In the genomic region with DNA sequence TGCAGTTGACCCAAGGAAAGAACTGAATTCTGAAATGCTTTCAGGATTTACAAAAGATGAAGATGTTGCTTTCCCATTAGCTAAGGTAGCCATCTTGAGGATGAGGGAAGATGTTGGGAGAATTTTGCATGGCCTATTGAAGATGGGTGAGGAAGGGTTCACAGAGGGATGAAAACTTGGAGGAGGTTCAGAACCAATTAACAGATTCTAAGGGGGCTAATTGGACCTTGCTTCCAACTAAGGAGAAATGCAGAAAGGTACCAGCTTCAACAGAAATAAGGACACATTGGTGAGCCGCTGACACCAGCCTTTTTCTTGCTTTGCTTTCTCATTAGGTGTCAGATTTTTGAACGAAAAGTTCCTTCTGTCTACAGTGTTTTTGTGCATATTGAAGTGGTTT, we compare ENCODE assay signal across 12 mouse cellular contexts. TPM values are rescaled to one million over a fixed set of nuclear protein-coding genes. Genes with fewer than 3 reads are reported as not detected.
A peak's percentile ranks its signal among the peaks of the same experiment; 100 is the strongest.
DNase-seq lines count a peak whose midpoint lies in the region; ATAC-seq lines count a peak whose summit lies in the region.
"Had no signal": no experiment of that assay in that cellular context is flagged by ENCODE, and none has a peak within 500 bp of the region (broad histone marks: within the 10 kb centered on the region; RNA-seq: fewer than 3 reads in every experiment).

No protein-coding gene starts in this region.

- H3K4me2 ChIP-seq in kidney, embryonic 15.5 days, result peak overlapping the region; percentile 95; the same call in 1 of the 2 replicates
- H3K4me2 ChIP-seq in embryonic facial prominence, embryonic 12.5 days (replicated peaks), result peak overlapping the region; percentile 71
- H3K4me2 ChIP-seq in hindbrain, embryonic 12.5 days (replicated peaks), result peak overlapping the region; percentile 58
- peak overlapping the region; percentile 82 for H3K4me2 ChIP-seq in midbrain, embryonic 14.5 days (ENCODE audit: low read length)
- H3K4me2 ChIP-seq in liver, embryonic 11.5 days, result no peak overlapping the region; the same call in 1 of the 2 replicates

- WGBS in kidney, embryonic 15.5 days, result 91% methylated on average over 2 of the region's 2 CpGs
- 74% methylated on average over 2 of the region's 2 CpGs for WGBS in embryonic facial prominence, embryonic 12.5 days
- 73% methylated on average over 2 of the region's 2 CpGs for WGBS in hindbrain, embryonic 12.5 days
- 53% methylated on average over 2 of the region's 2 CpGs for WGBS in midbrain, embryonic 14.5 days
- 67% methylated on average over 2 of the region's 2 CpGs for WGBS in liver, embryonic 11.5 days

- no peaks in the 10 kb centered on the region for H3K27me3 ChIP-seq in kidney, embryonic 15.5 days
- H3K27me3 ChIP-seq in embryonic facial prominence, embryonic 12.5 days, result no peaks in the 10 kb centered on the region
- H3K27me3 ChIP-seq in hindbrain, embryonic 12.5 days, result no peaks in the 10 kb centered on the region
- H3K27me3 ChIP-seq in midbrain, embryonic 14.5 days (ENCODE audit: control insufficient read depth, insufficient read depth, low read length), result no peaks in the 10 kb centered on the region
- H3K27me3 ChIP-seq in liver, embryonic 11.5 days (replicated peaks; ENCODE audit: control insufficient read depth, insufficient read depth, low read length), result peaks cover 21% of the 10 kb centered on the region

- no peak for ATAC-seq in kidney, embryonic 15.5 days (replicated peaks; ENCODE audit: low FRiP score)
- no peak for ATAC-seq in embryonic facial prominence, embryonic 12.5 days (ENCODE audit: insufficient number of reproducible peaks, insufficient read depth, low FRiP score, low TSS enrichment)
- ATAC-seq in hindbrain, embryonic 12.5 days (ENCODE audit: low FRiP score), result no peak
- ATAC-seq in midbrain, embryonic 14.5 days (ENCODE audit: low FRiP score, low TSS enrichment), result no peak
- ATAC-seq in CD4-positive, CD25-positive, alpha-beta regulatory T cell, adult 4 months, result no peak
- ATAC-seq in liver, embryonic 11.5 days (replicated peaks; ENCODE audit: low FRiP score), result no peak
- ATAC-seq: inflammation-experienced regulatory T-cells, adult 6 months had no signal

- no peak overlapping the region for H3K4me3 ChIP-seq in kidney, embryonic 15.5 days (replicated peaks)
- H3K4me3 ChIP-seq in embryonic facial prominence, embryonic 12.5 days, result peak overlapping the region; percentile 80
- peak overlapping the region; percentile 85 for H3K4me3 ChIP-seq in hindbrain, embryonic 12.5 days
- H3K4me3 ChIP-seq in midbrain, embryonic 14.5 days (replicated peaks; ENCODE audit: low read depth, low read length), result peak overlapping the region; percentile 87
- no peak overlapping the region for H3K4me3 ChIP-seq in liver, embryonic 11.5 days (ENCODE audit: low read depth, low read length)

- no peak overlapping the region for H3K9ac ChIP-seq in kidney, embryonic 15.5 days
- H3K9ac ChIP-seq in embryonic facial prominence, embryonic 12.5 days, result no peak overlapping the region
- H3K9ac ChIP-seq in hindbrain, embryonic 12.5 days, result peak overlapping the region; percentile 97
- peak overlapping the region; percentile 98; the same call in 1 of the 2 replicates for H3K9ac ChIP-seq in midbrain, embryonic 14.5 days (replicated peaks; ENCODE audit: low read length)
- no peak overlapping the region for H3K9ac ChIP-seq in liver, embryonic 11.5 days (ENCODE audit: low read depth, low read length)

- no peak for DNase-seq in kidney, postnatal 36 days
- no peak for DNase-seq in midbrain, embryonic 14.5 days
- no peak for DNase-seq in thymus, postnatal 10 days (ENCODE audit: low spot score in 2 of 2)
- no peak for DNase-seq in liver, embryonic 11.5 days (ENCODE audit: low spot score)
- DNase-seq: adrenal gland, postnatal 10 days; thymus, postnatal 4 days had no signal

- 0 out of 2 replicates have a peak, but pooled peaks cover 3% of the 10 kb centered on the region for H3K36me3 ChIP-seq in kidney, embryonic 15.5 days
- no peaks in the 10 kb centered on the region for H3K36me3 ChIP-seq in embryonic facial prominence, embryonic 12.5 days
- peaks cover 3% of the 10 kb centered on the region; the same call in 1 of the 2 replicates for H3K36me3 ChIP-seq in hindbrain, embryonic 12.5 days
- no peaks in the 10 kb centered on the region for H3K36me3 ChIP-seq in midbrain, embryonic 14.5 days (ENCODE audit: control insufficient read depth, insufficient read depth, low read length)
- H3K36me3 ChIP-seq in liver, embryonic 11.5 days (ENCODE audit: control insufficient read depth, insufficient read depth, low read length), result no peaks in the 10 kb centered on the region

- no peaks in the 10 kb centered on the region for H3K9me3 ChIP-seq in kidney, embryonic 15.5 days (replicated peaks)
- no peaks in the 10 kb centered on the region for H3K9me3 ChIP-seq in embryonic facial prominence, embryonic 12.5 days
- H3K9me3 ChIP-seq in hindbrain, embryonic 12.5 days (replicated peaks), result no peaks in the 10 kb centered on the region
- H3K9me3 ChIP-seq in midbrain, embryonic 14.5 days (ENCODE audit: control insufficient read depth, low read length), result no peaks in the 10 kb centered on the region
- no peaks in the 10 kb centered on the region for H3K9me3 ChIP-seq in liver, embryonic 11.5 days (ENCODE audit: control insufficient read depth, low read length)

- H3K4me1 ChIP-seq in kidney, embryonic 15.5 days, result peaks cover 21% of the 10 kb centered on the region
- H3K4me1 ChIP-seq in embryonic facial prominence, embryonic 12.5 days, result peaks cover 26% of the 10 kb centered on the region
- peaks cover 24% of the 10 kb centered on the region for H3K4me1 ChIP-seq in hindbrain, embryonic 12.5 days
- H3K4me1 ChIP-seq in midbrain, embryonic 14.5 days (ENCODE audit: control insufficient read depth, insufficient read depth, low read length), result peaks cover 45% of the 10 kb centered on the region
- H3K4me1 ChIP-seq in liver, embryonic 11.5 days (replicated peaks; ENCODE audit: control insufficient read depth, insufficient read depth, low read length), result no peaks in the 10 kb centered on the region; the same call in 1 of the 2 replicates

- H3K27ac ChIP-seq in kidney, embryonic 15.5 days, result no peak overlapping the region
- H3K27ac ChIP-seq in embryonic facial prominence, embryonic 12.5 days, result no peak overlapping the region
- H3K27ac ChIP-seq in hindbrain, embryonic 12.5 days, result peak overlapping the region; percentile 99
- H3K27ac ChIP-seq in midbrain, embryonic 14.5 days (replicated peaks; ENCODE audit: low read depth, low read length), result peak overlapping the region; percentile 99
- no peak overlapping the region for H3K27ac ChIP-seq in liver, embryonic 11.5 days (ENCODE audit: low read depth, low read length)
- H3K27ac ChIP-seq: macrophage had no signal

RNA-seq across cellular contexts. Expression of a gene that starts 6.0 kb away (rescaled TPM):
- 3.9 and 4.7 TPM in 2 replicates for polyA plus RNA-seq in kidney, embryonic 15.5 days (2015; fragmentation: Nextera tagmentation; extraction: Ambion mirVana)
- 10.4 and 12.2 TPM in 2 replicates for polyA plus RNA-seq in embryonic facial prominence, embryonic 12.5 days (2016; fragmentation: Nextera tagmentation; extraction: Ambion mirVana)
- polyA plus RNA-seq in hindbrain, embryonic 12.5 days (2016; fragmentation: Nextera tagmentation; extraction: Ambion mirVana), result 16.3 and 18.3 TPM in 2 replicates
- polyA plus RNA-seq in midbrain, embryonic 14.5 days (2014; fragmentation: Nextera tagmentation; extraction: Ambion mirVana), result 19.6 and 25.6 TPM in 2 replicates
- polyA plus RNA-seq in CD4-positive, CD25-positive, alpha-beta regulatory T cell, adult 4 months (2017; shearing (Covaris generic)), result not detected
- 2.0 and 2.2 TPM in 2 replicates for polyA plus RNA-seq in liver, embryonic 11.5 days (2014; fragmentation: Nextera tagmentation; extraction: Ambion mirVana)

Comparison
In these comparisons a context has a peak if more than half of its experiments do, and no peak if none do; other contexts are left out.
1. H3K27ac ChIP-seq: peak in hindbrain, embryonic 12.5 days (single experiment) and midbrain, embryonic 14.5 days (single experiment); none in kidney, embryonic 15.5 days (single experiment), embryonic facial prominence, embryonic 12.5 days (single experiment) and liver, embryonic 11.5 days (single experiment).
2. H3K4me3 ChIP-seq: peak in embryonic facial prominence, embryonic 12.5 days (single experiment), hindbrain, embryonic 12.5 days (single experiment) and midbrain, embryonic 14.5 days (single experiment); none in kidney, embryonic 15.5 days (single experiment) and liver, embryonic 11.5 days (single experiment).
3. H3K9ac ChIP-seq: peak in hindbrain, embryonic 12.5 days (single experiment) and midbrain, embryonic 14.5 days (single experiment); none in kidney, embryonic 15.5 days (single experiment), embryonic facial prominence, embryonic 12.5 days (single experiment) and liver, embryonic 11.5 days (single experiment).